Mouse (Mus musculus): ENCODE data around the gene Gpr132. TPM values are rescaled to one million over a fixed set of nuclear protein-coding genes. Genes with fewer than 3 reads are reported as not detected.

The Gpr132 gene
- polyA plus RNA-seq, 1 experiment from 2014 or later, result 0.26 TPM

DNA sequence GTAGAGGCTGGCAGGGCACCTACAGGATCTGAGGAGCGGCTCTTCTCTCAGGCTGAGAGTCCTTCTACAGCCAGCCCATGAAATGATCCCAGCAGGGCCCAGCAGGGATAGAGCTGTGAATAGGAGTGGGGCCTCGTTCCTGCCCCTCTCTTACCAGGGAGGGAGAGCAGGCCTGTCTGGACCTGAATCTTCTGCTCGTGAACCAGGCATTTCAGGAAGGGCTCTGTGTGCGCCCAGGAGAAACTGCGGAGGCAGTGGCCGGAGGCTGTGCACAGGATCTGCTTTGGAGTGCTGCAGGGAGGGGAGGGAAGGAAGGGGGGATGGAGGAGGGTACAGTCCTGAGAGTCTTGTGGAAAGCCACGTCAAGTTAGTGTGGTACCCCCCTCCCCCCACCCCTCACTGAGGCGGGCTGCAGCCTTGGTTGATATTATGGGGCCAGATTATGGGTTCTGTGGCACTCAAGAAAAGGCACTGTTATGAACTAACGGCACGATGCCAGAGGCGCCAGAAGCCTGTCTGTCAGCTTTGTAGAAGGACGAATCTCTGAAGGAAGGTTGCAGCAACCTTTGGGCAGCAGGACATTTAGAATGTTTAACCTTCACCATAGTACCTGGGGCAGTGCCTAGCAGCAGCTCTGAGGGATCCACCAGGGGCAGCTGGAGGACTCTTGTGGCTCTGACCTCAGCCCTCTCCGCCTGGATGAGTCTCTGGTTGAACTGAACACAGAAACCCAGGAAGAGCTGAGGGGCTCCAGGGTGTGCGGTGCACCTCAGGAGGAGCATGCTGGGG, 53.2 kb downstream of the Gpr132 start:
- ATAC-seq (ENCODE audit: insufficient number of reproducible peaks, insufficient read depth, low FRiP score, low read depth), result no peak
- peaks cover 30% of the 10 kb centered on the region for H3K36me3 ChIP-seq (ENCODE audit: control insufficient read depth, insufficient read depth, low read length)
- H3K4me3 ChIP-seq (ENCODE audit: low read depth, low read length), result no peak overlapping the region
- no peak overlapping the region for H3K4me2 ChIP-seq (replicated peaks; ENCODE audit: low read depth, low read length)
- H3K27ac ChIP-seq (ENCODE audit: low read length), result no peak overlapping the region; the same call in 1 of the 2 replicates
- no peaks in the 10 kb centered on the region for H3K27me3 ChIP-seq (ENCODE audit: control insufficient read depth, insufficient read depth, low read length)
- no peaks in the 10 kb centered on the region for H3K9me3 ChIP-seq (ENCODE audit: control insufficient read depth, low read depth, low read length)
- H3K4me1 ChIP-seq (ENCODE audit: control insufficient read depth, insufficient read depth, low read length), result no peaks in the 10 kb centered on the region
- WGBS, result 71% methylated on average over 14 of the region's 14 CpGs
- no peak overlapping the region for H3K9ac ChIP-seq (replicated peaks; ENCODE audit: low read depth, low read length)

DNA sequence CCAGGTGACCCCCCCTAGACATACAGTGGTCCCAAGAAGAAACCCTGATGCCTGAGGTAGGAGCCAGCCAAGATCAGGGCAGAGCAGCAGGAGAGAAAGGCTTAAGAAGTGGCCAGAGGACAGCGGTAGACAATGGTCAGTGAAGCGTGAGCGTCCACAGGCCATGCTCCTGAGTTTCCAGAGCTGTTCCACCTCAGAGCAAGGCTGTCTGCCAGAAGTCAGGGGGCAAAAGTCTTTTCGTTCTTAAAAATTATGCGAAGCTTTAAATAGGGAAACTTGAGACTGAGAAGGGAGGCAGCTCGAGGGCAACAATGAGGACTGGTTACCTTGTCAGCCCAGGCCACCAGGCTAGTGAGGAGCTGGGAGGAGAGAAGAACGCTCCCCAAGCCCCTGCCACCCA, 54.7 kb downstream of the Gpr132 start:
- WGBS, result 89% methylated on average over 7 of the region's 7 CpGs

DNA sequence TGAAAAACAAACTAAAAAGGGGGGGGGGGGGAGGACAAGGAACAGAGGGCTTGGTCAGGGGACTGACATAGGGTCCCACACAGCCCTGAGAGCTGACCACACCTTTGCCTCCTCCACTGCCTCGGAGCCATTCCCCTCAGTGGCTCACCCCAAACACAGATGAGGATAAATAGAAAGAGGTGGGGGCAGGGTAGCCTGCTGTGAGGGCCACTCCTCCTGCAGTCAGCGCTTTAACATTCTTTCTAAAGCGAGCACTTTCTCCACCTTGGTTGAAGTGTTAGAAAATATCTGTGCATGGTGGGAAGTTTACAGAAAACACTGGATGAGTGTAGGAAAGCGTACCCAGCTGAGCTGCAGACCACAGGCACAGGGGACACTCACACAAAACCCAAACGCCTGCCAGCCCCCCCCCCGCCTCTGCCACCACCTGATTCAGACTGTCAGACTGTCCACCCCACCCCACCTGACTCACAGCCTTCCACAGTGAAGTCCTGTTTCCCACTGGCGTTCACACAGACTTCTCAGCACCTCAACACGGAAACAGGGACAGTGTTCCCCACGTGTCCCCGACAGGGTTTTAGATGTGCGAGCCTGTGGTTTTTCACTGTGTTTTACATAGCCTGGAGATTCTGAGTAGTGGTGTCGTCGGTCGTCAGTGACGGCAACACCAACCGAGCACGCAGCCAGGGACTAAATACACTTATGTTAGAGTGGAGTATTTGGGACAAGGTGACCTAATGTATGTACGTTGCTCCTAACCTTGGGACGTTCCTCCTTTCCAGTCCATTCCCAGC, 57.7 kb downstream of the Gpr132 start:
- Histone ChIP-seq H3K36me3 (ENCODE audit: control insufficient read depth, insufficient read depth, low read length) (no peaks in the 10 kb centered on the region; the same call in 1 of the 2 replicates), H3K27me3 (ENCODE audit: control insufficient read depth, insufficient read depth, low read length) (no peaks in the 10 kb centered on the region), H3K4me3 (ENCODE audit: low read depth, low read length) (no peak overlapping the region), H3K4me2 (replicated peaks; ENCODE audit: low read depth, low read length) (peak overlapping the region; percentile 91; the same call in 1 of the 2 replicates), H3K9ac (replicated peaks; ENCODE audit: low read depth, low read length) (no peak overlapping the region), H3K4me1 (ENCODE audit: control insufficient read depth, insufficient read depth, low read length) (peaks cover 9% of the 10 kb centered on the region; the same call in 1 of the 2 replicates), H3K9me3 (ENCODE audit: control insufficient read depth, low read depth, low read length) (no peaks in the 10 kb centered on the region), H3K27ac (ENCODE audit: low read length) (no peak overlapping the region)
- 60% methylated on average over 19 of the region's 19 CpGs for WGBS
- no peak for ATAC-seq (ENCODE audit: insufficient number of reproducible peaks, insufficient read depth, low FRiP score, low read depth)

More for the DNA sequence above, 54.7 kb downstream of the Gpr132 start:
- H3K4me2 ChIP-seq (replicated peaks; ENCODE audit: low read depth, low read length), result no peak overlapping the region
- ATAC-seq (ENCODE audit: insufficient number of reproducible peaks, insufficient read depth, low FRiP score, low read depth), result no peak
- H3K4me3 ChIP-seq (ENCODE audit: low read depth, low read length), result no peak overlapping the region
- H3K36me3 ChIP-seq (ENCODE audit: control insufficient read depth, insufficient read depth, low read length), result peaks cover 15% of the 10 kb centered on the region
- H3K27me3 ChIP-seq (ENCODE audit: control insufficient read depth, insufficient read depth, low read length), result no peaks in the 10 kb centered on the region
- peaks cover 7% of the 10 kb centered on the region; the same call in 1 of the 2 replicates for H3K4me1 ChIP-seq (ENCODE audit: control insufficient read depth, insufficient read depth, low read length)
- H3K9me3 ChIP-seq (ENCODE audit: control insufficient read depth, low read depth, low read length), result no peaks in the 10 kb centered on the region
- H3K9ac ChIP-seq (replicated peaks; ENCODE audit: low read depth, low read length), result no peak overlapping the region
- H3K27ac ChIP-seq (ENCODE audit: low read length), result no peak overlapping the region

DNA sequence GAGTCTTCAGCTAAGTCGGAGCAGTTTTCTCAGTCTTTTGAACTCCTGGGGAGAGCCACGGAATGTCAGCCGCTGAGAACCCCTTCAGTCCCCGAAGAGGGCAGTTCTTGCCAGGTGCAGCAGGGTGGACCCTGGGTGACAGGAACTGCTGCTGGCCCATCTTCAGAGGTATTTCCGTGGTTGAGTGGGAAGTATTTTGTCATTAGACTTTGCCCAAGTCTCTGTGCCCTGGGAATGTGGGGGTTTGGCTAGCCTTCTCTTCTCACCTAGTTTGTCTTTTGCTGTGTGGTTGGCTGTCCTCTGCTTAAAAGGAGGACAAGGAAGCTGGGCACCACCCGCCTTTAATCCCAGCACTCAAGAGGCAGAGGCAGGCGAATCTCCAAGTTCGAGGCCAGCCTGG, 58.4 kb downstream of the Gpr132 start:
- Histone ChIP-seq H3K36me3 (ENCODE audit: control insufficient read depth, insufficient read depth, low read length) (no peaks in the 10 kb centered on the region; the same call in 1 of the 2 replicates), H3K9ac (replicated peaks; ENCODE audit: low read depth, low read length) (no peak overlapping the region), H3K27me3 (ENCODE audit: control insufficient read depth, insufficient read depth, low read length) (no peaks in the 10 kb centered on the region), H3K27ac (ENCODE audit: low read length) (no peak overlapping the region), H3K4me3 (ENCODE audit: low read depth, low read length) (peak overlapping the region; percentile 54), H3K4me1 (ENCODE audit: control insufficient read depth, insufficient read depth, low read length) (peaks cover 9% of the 10 kb centered on the region; the same call in 1 of the 2 replicates), H3K4me2 (replicated peaks; ENCODE audit: low read depth, low read length) (peak overlapping the region; percentile 91), H3K9me3 (ENCODE audit: control insufficient read depth, low read depth, low read length) (no peaks in the 10 kb centered on the region)
- WGBS, result 15% methylated on average over 8 of the region's 8 CpGs
- no peak for ATAC-seq (ENCODE audit: insufficient number of reproducible peaks, insufficient read depth, low FRiP score, low read depth)

DNA sequence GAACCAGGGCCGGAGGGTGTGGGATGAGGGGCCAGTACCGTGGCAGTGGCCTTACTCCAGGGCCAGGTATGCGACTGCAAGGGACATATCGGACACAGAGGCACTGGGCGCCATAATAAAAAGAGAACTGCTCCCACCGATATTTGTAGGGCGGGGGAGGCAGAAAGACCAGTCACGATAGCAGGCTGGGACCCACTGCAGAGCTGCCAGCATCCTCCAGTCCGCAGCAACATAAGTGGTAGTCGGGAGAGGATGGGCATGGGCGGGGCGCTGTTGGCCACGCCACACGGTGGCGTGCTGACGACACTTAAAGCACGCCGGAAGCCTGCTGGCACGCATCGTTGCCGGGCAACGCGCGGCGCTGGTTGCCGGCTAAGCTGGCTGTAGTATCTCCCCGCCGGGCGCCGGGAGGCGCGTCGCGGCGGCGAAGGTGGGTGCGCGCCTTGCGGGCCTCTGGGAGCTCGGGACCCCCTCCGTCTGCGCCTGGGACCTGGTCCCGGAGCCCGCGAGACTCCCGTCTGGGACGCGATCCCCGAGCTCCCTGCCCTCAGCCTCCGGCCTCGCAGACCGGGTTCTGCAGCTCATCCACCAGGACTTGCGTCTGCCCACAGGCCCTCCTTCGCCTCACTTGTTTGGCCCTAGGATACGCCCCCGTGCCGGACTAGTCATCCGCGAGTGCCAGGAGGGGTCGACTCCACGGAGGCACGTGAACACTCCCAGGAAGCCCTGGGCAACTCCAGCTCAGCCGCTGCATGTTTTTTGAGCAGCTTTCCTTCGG, 59.3 kb downstream of the Gpr132 start, which contains the start of gene Clba1:
TSS of gene Clba1 (plus strand) at position 351 of the 778 bp plus-strand sequence.
- peak within 1 kb of the TSS; percentile 54 for H3K4me3 ChIP-seq (ENCODE audit: low read depth, low read length)
- WGBS, result 1% methylated on average over 64 of the region's 64 CpGs
- ATAC-seq (ENCODE audit: insufficient number of reproducible peaks, insufficient read depth, low FRiP score, low read depth), result peak; percentile 89
- peak within 1 kb of the TSS; percentile 91 for H3K4me2 ChIP-seq (replicated peaks; ENCODE audit: low read depth, low read length)
- peak within 1 kb of the TSS; percentile 33; the same call in 1 of the 2 replicates for H3K9ac ChIP-seq (replicated peaks; ENCODE audit: low read depth, low read length)
- H3K27ac ChIP-seq (ENCODE audit: low read length), result 0 out of 2 replicates have a peak within 1 kb of the TSS, but pooled peaks have one; percentile 3
- no peaks in the 10 kb centered on the region for H3K36me3 ChIP-seq (ENCODE audit: control insufficient read depth, insufficient read depth, low read length)
- no peaks in the 10 kb centered on the region for H3K27me3 ChIP-seq (ENCODE audit: control insufficient read depth, insufficient read depth, low read length)
- H3K9me3 ChIP-seq (ENCODE audit: control insufficient read depth, low read depth, low read length), result no peaks in the 10 kb centered on the region
- H3K4me1 ChIP-seq (ENCODE audit: control insufficient read depth, insufficient read depth, low read length), result peaks cover 9% of the 10 kb centered on the region; the same call in 1 of the 2 replicates

DNA sequence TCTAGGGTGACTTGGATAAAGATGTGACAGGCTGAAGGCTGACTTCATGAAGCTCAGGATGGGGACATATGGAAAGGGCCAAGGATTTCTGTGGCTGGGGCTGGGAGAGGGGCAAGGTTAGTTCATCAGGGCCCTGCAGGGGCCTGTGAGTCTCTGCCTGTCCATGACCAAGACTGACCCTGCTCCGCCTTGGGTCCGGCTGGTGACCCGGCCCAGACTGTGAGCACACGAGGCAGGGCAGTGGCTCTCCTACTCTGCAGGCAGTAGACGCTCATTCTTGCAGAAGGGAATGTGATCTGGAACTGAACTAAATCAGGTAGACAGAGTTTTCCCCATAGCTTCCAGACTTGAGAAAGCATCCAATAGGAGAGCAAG, 59.8 kb downstream of the Gpr132 start:
- no peak for ATAC-seq (ENCODE audit: insufficient number of reproducible peaks, insufficient read depth, low FRiP score, low read depth)
- Histone ChIP-seq H3K9ac (replicated peaks; ENCODE audit: low read depth, low read length) (0 out of 2 replicates have a peak overlapping the region, but pooled peaks have one; percentile 6), H3K4me2 (replicated peaks; ENCODE audit: low read depth, low read length) (peak overlapping the region; percentile 91), H3K36me3 (ENCODE audit: control insufficient read depth, insufficient read depth, low read length) (no peaks in the 10 kb centered on the region), H3K27me3 (ENCODE audit: control insufficient read depth, insufficient read depth, low read length) (no peaks in the 10 kb centered on the region), H3K9me3 (ENCODE audit: control insufficient read depth, low read depth, low read length) (no peaks in the 10 kb centered on the region), H3K4me3 (ENCODE audit: low read depth, low read length) (peak overlapping the region; percentile 54), H3K27ac (ENCODE audit: low read length) (no peak overlapping the region), H3K4me1 (ENCODE audit: control insufficient read depth, insufficient read depth, low read length) (peaks cover 9% of the 10 kb centered on the region; the same call in 1 of the 2 replicates)
- 67% methylated on average over 5 of the region's 5 CpGs for WGBS

DNA sequence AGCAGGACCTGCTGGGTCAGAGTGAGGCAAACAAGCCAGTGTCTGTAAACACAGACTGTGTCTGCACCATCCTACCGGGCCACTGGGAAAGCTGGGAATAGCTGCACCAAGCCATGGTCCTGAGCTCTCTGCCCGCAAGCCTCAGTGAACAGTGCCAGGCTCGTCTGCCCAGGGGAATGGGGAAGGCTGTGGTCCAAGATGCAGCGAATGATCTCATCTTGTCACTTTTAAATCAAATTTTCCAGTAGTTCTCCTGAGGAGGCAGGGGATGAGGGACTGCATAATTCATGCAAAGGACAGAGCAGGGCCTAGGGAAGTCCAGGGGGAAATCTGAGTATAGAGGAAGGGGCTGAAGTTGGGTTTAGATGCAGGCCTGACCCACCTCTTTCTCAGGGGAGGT, 60.2 kb downstream of the Gpr132 start:
- H3K4me3 ChIP-seq (ENCODE audit: low read depth, low read length), result no peak overlapping the region
- peaks cover 9% of the 10 kb centered on the region; the same call in 1 of the 2 replicates for H3K4me1 ChIP-seq (ENCODE audit: control insufficient read depth, insufficient read depth, low read length)
- no peaks in the 10 kb centered on the region for H3K36me3 ChIP-seq (ENCODE audit: control insufficient read depth, insufficient read depth, low read length)
- no peaks in the 10 kb centered on the region for H3K27me3 ChIP-seq (ENCODE audit: control insufficient read depth, insufficient read depth, low read length)
- H3K4me2 ChIP-seq (replicated peaks; ENCODE audit: low read depth, low read length), result no peak overlapping the region
- no peaks in the 10 kb centered on the region for H3K9me3 ChIP-seq (ENCODE audit: control insufficient read depth, low read depth, low read length)
- no peak for ATAC-seq (ENCODE audit: insufficient number of reproducible peaks, insufficient read depth, low FRiP score, low read depth)
- 79% methylated on average over 4 of the region's 4 CpGs for WGBS
- no peak overlapping the region for H3K9ac ChIP-seq (replicated peaks; ENCODE audit: low read depth, low read length)
- H3K27ac ChIP-seq (ENCODE audit: low read length), result no peak overlapping the region

DNA sequence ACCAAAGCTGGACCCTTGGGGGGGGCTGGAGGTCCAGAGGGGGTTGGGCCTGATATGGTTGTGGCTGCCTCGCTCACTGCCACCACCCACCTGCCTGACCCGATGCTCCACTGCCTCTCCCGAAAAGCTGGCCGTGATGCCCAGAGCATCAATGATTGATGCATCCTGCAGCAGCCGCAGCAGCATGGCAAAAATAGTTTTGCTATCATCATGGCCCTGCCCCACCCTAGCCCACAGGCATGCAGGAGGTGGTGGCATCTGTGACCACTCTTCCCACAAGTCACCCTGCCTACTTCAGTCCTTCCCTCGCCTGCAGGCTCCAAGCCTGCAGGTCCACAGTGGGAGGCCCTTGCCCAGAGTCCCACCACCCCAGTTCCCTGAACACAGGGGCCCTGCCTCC, 62.0 kb downstream of the Gpr132 start:
- Histone ChIP-seq H3K27ac (ENCODE audit: low read length) (no peak overlapping the region), H3K4me1 (ENCODE audit: control insufficient read depth, insufficient read depth, low read length) (peaks cover 15% of the 10 kb centered on the region; the same call in 1 of the 2 replicates), H3K9ac (replicated peaks; ENCODE audit: low read depth, low read length) (no peak overlapping the region), H3K4me2 (replicated peaks; ENCODE audit: low read depth, low read length) (no peak overlapping the region), H3K4me3 (ENCODE audit: low read depth, low read length) (no peak overlapping the region), H3K36me3 (ENCODE audit: control insufficient read depth, insufficient read depth, low read length) (no peaks in the 10 kb centered on the region), H3K27me3 (ENCODE audit: control insufficient read depth, insufficient read depth, low read length) (0 out of 2 replicates have a peak, but pooled peaks cover 6% of the 10 kb centered on the region), H3K9me3 (ENCODE audit: control insufficient read depth, low read depth, low read length) (no peaks in the 10 kb centered on the region)
- no peak for ATAC-seq (ENCODE audit: insufficient number of reproducible peaks, insufficient read depth, low FRiP score, low read depth)
- WGBS, result 63% methylated on average over 6 of the region's 6 CpGs
